Mouse (Mus musculus) heart, adult 2 months (tissue): ENCODE data around the gene Scd1.

Experiments
- CTCF ChIP-seq: fragments of 200-600 bp; IDR thresholded peaks from 2 replicates; pipeline ENCODE4 v1.8.1; 2022; ENCODE audit warnings: antibody characterized with exemption, mild to moderate bottlenecking, moderate library complexity
- EP300 ChIP-seq: fragments of 200-500 bp; IDR thresholded peaks from 2 replicates; pipeline ENCODE4 v1.6.1; 2011; ENCODE audit warnings: low read depth, low read length, control low read depth; ENCODE audit not compliant: insufficient read depth
- POLR2A ChIP-seq: fragments of 200-500 bp; IDR thresholded peaks from 2 replicates; pipeline ENCODE4 v1.6.1; 2011; ENCODE audit warnings: mild to moderate bottlenecking, low read depth, low read length, control low read depth; ENCODE audit not compliant: insufficient read depth

GRCm38 (mm10) chr19:44382682-44383321 lies 24.9 kb downstream of the Scd1 start:
- no peak for TF ChIP-seq POLR2A
- no peak for TF ChIP-seq CTCF
- no peak for TF ChIP-seq EP300
